Mouse (Mus musculus) intestine, embryonic 16.5 days (tissue): Measurements from ENCODE around the gene Gpr137. TPM values are rescaled to one million over a fixed set of nuclear protein-coding genes. Genes with fewer than 3 reads are reported as not detected.
A peak's percentile ranks its signal among the peaks of the same experiment; 100 is the strongest.

ENCODE experiments used
- ATAC-seq: fragments of 200-750 bp; cut with Nextera tagmentation; 2 replicates; pipeline ENCODE4 v1.8.0; 2017; ENCODE audit warnings: moderate TSS enrichment, moderate library complexity
- H3K27ac ChIP-seq: fragments of 300-500 bp; sonication (generic); 2 replicates; pipeline ENCODE4 v1.5.1; 2014; ENCODE audit warnings: mild to moderate bottlenecking, low read length
- H3K27me3 ChIP-seq: fragments of 300-500 bp; sonication (generic); replicated peaks from 2 replicates; pipeline ENCODE4 v1.6.1; 2014; ENCODE audit warnings: low read length, control low read depth, mixed read lengths; ENCODE audit not compliant: control insufficient read depth, insufficient read depth
- H3K36me3 ChIP-seq: fragments of 300-500 bp; sonication (generic); 2 replicates; pipeline ENCODE4 v1.6.1; 2014; ENCODE audit warnings: low read length, control low read depth; ENCODE audit not compliant: control insufficient read depth, insufficient read depth
- H3K4me1 ChIP-seq: fragments of 300-500 bp; sonication (generic); 2 replicates; pipeline ENCODE4 v1.6.1; 2014; ENCODE audit warnings: low read length, control low read depth, mixed read lengths; ENCODE audit not compliant: control insufficient read depth, insufficient read depth
- H3K4me2 ChIP-seq: fragments of 300-500 bp; sonication (generic); 2 replicates; pipeline ENCODE4 v1.6.1; 2014; ENCODE audit warnings: low read depth, low read length, control low read depth
- H3K4me3 ChIP-seq: fragments of 300-500 bp; sonication (generic); 2 replicates; pipeline ENCODE4 v1.5.1; 2014; ENCODE audit warnings: mild to moderate bottlenecking, low read length
- H3K9ac ChIP-seq: fragments of 300-500 bp; sonication (generic); 2 replicates; pipeline ENCODE4 v1.6.1; 2014; ENCODE audit warnings: low read depth, low read length
- H3K9me3 ChIP-seq: fragments of 300-500 bp; sonication (generic); 2 replicates; pipeline ENCODE4 v1.6.1; 2016; ENCODE audit warnings: low read length, control low read depth; ENCODE audit not compliant: control insufficient read depth
- WGBS: fragments of 180-500 bp; shearing (Covaris S2); extraction: QIAGEN DNeasy Blood & Tissue Kit; methylation state at CpG from one replicate; pipeline ENCODE4 v1.1.7; 2014; 5-methylcytosine and 5-hydroxymethylcytosine counted together
- polyA plus RNA-seq: library from polyadenylated mRNA; unstranded; fragments of >200 nt; fragmentation: Nextera tagmentation; extraction: Ambion mirVana; gene quantifications from 2 replicates; pipeline ENCODE4 v1.2.1, GENCODE M21; 2015

Gpr137 gene
- polyA plus RNA-seq, 1 experiment from 2014 or later = 21.1 TPM

GRCm38 (mm10) chr19:6956461-6956860, 14.2 kb upstream of the Gpr137 start:
- 87% methylated on average over 10 of the region's 10 CpGs for WGBS
- Histone ChIP-seq H3K9ac (0 out of 2 replicates have a peak overlapping the region, but pooled peaks have one; percentile 11), H3K36me3 (peaks cover 51% of the 10 kb centered on the region), H3K4me1 (peaks cover 28% of the 10 kb centered on the region), H3K27me3 (no peaks in the 10 kb centered on the region), H3K27ac (no peak overlapping the region; the same call in 1 of the 2 replicates), H3K9me3 (no peaks in the 10 kb centered on the region), H3K4me2 (no peak overlapping the region), H3K4me3 (no peak overlapping the region)
- ATAC-seq = no peak

- no peak overlapping the region for H3K9ac ChIP-seq
- H3K9me3 ChIP-seq = no peaks in the 10 kb centered on the region
- no peaks in the 10 kb centered on the region for H3K27me3 ChIP-seq
- ATAC-seq = no peak
- 78% methylated on average over 7 of the region's 7 CpGs for WGBS
- peaks cover 28% of the 10 kb centered on the region for H3K4me1 ChIP-seq
- H3K36me3 ChIP-seq = peaks cover 46% of the 10 kb centered on the region
- no peak overlapping the region for H3K4me2 ChIP-seq
- no peak overlapping the region for H3K4me3 ChIP-seq
- peak overlapping the region; percentile 48; the same call in 1 of the 2 replicates for H3K27ac ChIP-seq
Observed at GRCm38 (mm10) chr19:6955424-6955823, 13.1 kb upstream of the Gpr137 start.

- Histone ChIP-seq H3K4me3 (no peak overlapping the region), H3K9ac (0 out of 2 replicates have a peak overlapping the region, but pooled peaks have one; percentile 11), H3K36me3 (peaks cover 33% of the 10 kb centered on the region), H3K27me3 (no peaks in the 10 kb centered on the region), H3K4me1 (peaks cover 39% of the 10 kb centered on the region), H3K9me3 (no peaks in the 10 kb centered on the region), H3K4me2 (no peak overlapping the region), H3K27ac (peak overlapping the region; percentile 27; the same call in 1 of the 2 replicates)
- no peak for ATAC-seq
- 45% methylated on average over 9 of the region's 9 CpGs for WGBS
Observed at GRCm38 (mm10) chr19:6954046-6954445, 11.8 kb upstream of the Gpr137 start.

DNA sequence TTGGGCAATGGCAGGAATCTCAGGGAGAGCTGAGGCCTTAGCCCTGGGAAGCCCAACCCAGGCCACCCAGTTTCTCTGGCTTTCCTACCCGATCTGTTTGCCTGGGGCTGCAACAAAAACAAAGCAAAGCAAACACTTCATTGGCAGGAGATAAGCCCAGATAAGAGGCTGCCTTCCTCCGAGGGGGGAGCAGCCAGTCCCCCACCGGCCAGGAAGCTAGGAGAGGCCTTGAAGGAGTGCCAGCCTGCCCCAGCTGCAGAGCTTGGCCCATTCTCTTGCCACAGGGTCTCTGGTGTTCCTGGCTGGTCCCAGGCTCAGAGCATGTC, 10.4 kb upstream of the Gpr137 start:
- Histone ChIP-seq H3K36me3 (peaks cover 24% of the 10 kb centered on the region), H3K4me2 (peak overlapping the region; percentile 80), H3K9me3 (no peaks in the 10 kb centered on the region), H3K27ac (peak overlapping the region; percentile 98), H3K4me1 (peaks cover 50% of the 10 kb centered on the region), H3K9ac (peak overlapping the region; percentile 75), H3K4me3 (peak overlapping the region; percentile 67), H3K27me3 (no peaks in the 10 kb centered on the region)
- WGBS = 6% methylated on average over 3 of the region's 3 CpGs
- peak; percentile 14; the same call in 1 of the 2 replicates for ATAC-seq

DNA sequence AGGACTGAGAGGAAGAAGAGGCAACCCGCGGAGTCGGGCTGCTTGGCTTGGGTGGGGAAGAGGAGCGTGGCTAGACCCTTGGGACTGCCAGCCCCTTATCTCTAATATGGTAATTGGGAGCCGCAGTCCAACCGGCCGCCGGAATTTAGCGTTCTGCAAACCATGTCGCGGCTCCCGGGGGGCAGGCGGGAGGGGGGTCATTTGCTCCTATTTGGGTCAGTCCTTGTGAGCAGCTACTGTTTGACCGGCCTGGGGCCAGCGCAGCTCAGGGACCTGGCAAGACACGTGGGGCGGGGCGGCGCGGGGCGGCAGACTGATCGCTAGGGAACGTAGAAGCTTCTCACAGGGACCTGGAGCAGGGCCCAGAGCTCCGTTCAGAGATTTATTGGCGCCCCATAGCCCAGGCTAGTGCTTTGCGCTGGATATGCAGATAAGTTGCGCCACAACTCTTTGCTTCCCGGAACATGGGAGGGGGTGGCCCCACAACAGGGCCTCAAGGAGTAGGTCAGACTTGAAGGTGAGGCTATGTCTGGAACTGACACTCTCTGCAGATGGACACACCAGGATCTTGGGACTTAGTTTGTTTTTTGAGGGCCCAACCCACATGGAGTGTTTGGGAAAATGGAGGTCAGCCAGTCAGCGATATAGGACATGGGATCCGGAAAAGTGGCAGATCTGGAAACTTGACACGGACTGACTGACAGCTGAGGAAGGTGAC, 9.9 kb upstream of the Gpr137 start:
- peak overlapping the region; percentile 67 for H3K4me3 ChIP-seq
- H3K4me2 ChIP-seq = peak overlapping the region; percentile 80
- H3K9me3 ChIP-seq = no peaks in the 10 kb centered on the region
- H3K4me1 ChIP-seq = peaks cover 50% of the 10 kb centered on the region
- under 1% methylated on average over 31 of the region's 31 CpGs for WGBS
- peak overlapping the region; percentile 98 for H3K27ac ChIP-seq
- H3K36me3 ChIP-seq = peaks cover 24% of the 10 kb centered on the region
- peak overlapping the region; percentile 75 for H3K9ac ChIP-seq
- peak; percentile 72 for ATAC-seq
- no peaks in the 10 kb centered on the region for H3K27me3 ChIP-seq

DNA sequence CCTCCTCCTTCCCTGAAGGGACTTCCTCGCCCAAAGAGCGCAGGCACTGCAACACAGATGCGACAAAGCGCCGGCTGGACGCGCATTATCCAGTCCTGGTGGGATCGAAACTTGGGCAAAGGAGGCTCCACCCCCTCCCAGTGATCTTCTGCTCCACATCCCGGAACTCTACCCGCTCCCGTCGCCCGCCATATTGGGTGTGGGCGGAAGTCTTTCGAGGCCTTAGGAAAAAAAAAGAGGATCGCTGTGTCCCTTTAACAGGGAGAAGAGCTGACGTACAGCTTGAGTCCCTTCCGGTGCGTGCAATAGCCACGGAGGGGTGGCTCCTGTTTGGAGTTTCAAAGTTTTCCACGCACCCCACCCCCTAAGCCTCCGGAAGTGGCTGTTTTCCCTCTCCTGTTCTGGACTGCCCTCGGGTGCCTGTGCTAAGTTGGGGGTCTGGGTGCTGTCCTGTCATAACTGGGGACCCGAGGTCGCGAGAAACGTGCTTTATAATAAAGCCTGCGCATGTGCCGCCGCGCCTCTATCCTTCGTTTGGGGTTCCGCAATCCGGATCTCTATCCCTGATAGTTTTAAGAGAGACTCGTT, 9.2 kb upstream of the Gpr137 start:
- WGBS = under 1% methylated on average over 35 of the region's 35 CpGs

DNA sequence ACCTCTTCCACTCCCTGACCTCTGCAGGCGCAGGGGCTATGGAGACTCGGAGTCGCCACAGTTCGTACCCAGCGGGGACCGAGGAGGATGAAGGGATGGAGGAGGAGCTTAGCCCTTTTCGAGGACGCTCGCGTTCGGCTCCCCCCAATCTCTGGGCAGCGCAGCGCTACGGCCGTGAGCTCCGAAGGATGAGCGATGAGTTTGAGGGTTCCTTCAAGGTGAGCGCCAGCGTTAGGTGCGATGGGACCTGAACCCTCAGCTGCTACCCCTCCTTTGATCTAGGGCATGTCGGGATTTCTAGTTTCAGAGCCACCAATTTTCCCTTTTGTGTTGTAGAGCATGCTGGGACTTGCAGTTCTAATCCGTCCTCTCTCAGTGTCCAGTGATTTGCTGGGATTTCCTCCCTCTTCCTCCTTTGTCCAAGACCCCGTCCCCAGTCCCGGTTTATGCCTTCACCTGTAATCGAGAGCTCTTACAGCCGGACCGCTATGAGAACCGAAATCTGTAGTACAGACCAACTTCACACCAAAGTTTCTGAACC, 8.4 kb upstream of the Gpr137 start:
- no peaks in the 10 kb centered on the region for H3K27me3 ChIP-seq
- H3K4me2 ChIP-seq = peak overlapping the region; percentile 80
- peak overlapping the region; percentile 67 for H3K4me3 ChIP-seq
- peak overlapping the region; percentile 98 for H3K27ac ChIP-seq
- H3K9ac ChIP-seq = peak overlapping the region; percentile 75
- no peaks in the 10 kb centered on the region for H3K9me3 ChIP-seq
- ATAC-seq = peak; percentile 12
- WGBS = under 1% methylated on average over 28 of the region's 28 CpGs
- H3K36me3 ChIP-seq = peaks cover 11% of the 10 kb centered on the region
- H3K4me1 ChIP-seq = peaks cover 57% of the 10 kb centered on the region

More for the DNA sequence above, 9.2 kb upstream of the Gpr137 start:
- peaks cover 57% of the 10 kb centered on the region for H3K4me1 ChIP-seq
- ATAC-seq = peak; percentile 74
- H3K36me3 ChIP-seq = peaks cover 19% of the 10 kb centered on the region
- peak overlapping the region; percentile 80 for H3K4me2 ChIP-seq
- H3K27ac ChIP-seq = peak overlapping the region; percentile 98
- no peaks in the 10 kb centered on the region for H3K27me3 ChIP-seq
- H3K9ac ChIP-seq = peak overlapping the region; percentile 75
- no peaks in the 10 kb centered on the region for H3K9me3 ChIP-seq
- peak overlapping the region; percentile 67 for H3K4me3 ChIP-seq

GRCm38 (mm10) chr19:6949951-6950350, 7.7 kb upstream of the Gpr137 start:
- ATAC-seq = no peak
- Histone ChIP-seq H3K36me3 (peaks cover 8% of the 10 kb centered on the region; the same call in 1 of the 2 replicates), H3K9me3 (no peaks in the 10 kb centered on the region), H3K27me3 (no peaks in the 10 kb centered on the region), H3K4me3 (peak overlapping the region; percentile 67), H3K9ac (peak overlapping the region; percentile 75; the same call in 1 of the 2 replicates), H3K27ac (peak overlapping the region; percentile 98), H3K4me1 (peaks cover 55% of the 10 kb centered on the region), H3K4me2 (peak overlapping the region; percentile 80)
- WGBS = 48% methylated on average over 5 of the region's 5 CpGs

GRCm38 (mm10) chr19:6949532-6949931, 7.3 kb upstream of the Gpr137 start:
- H3K4me2 ChIP-seq = peak overlapping the region; percentile 80
- H3K4me1 ChIP-seq = peaks cover 53% of the 10 kb centered on the region
- peaks cover 8% of the 10 kb centered on the region; the same call in 1 of the 2 replicates for H3K36me3 ChIP-seq
- H3K9ac ChIP-seq = peak overlapping the region; percentile 35; the same call in 1 of the 2 replicates
- H3K27ac ChIP-seq = peak overlapping the region; percentile 98
- no peak overlapping the region for H3K4me3 ChIP-seq
- 77% methylated on average over 5 of the region's 5 CpGs for WGBS
- 0 out of 2 replicates have a peak, but pooled peaks have one; percentile 14 for ATAC-seq
- no peaks in the 10 kb centered on the region for H3K9me3 ChIP-seq
- no peaks in the 10 kb centered on the region for H3K27me3 ChIP-seq
